Mouse (Mus musculus): Measurements from ENCODE around the gene Pank4. TPM values are rescaled to one million over a fixed set of nuclear protein-coding genes. Genes with fewer than 3 reads are reported as not detected.

The Pank4 gene
- total RNA-seq, 2 experiments from 2014 or later, result 40.9 to 42.8 TPM

Other genes starting within 250 kb of the Pank4 start
- gene Ttc34, start 126.7 kb upstream of the Pank4 start, total RNA-seq (2021), result under 1 TPM in 1 of 2 experiments, not detected in 1; 0.14 TPM
- gene Mmel1, start 94.5 kb upstream of the Pank4 start, total RNA-seq (2021), result under 1 TPM; 0.22 to 0.33 TPM
- 10 to 100 TPM; 80.9 to 83.5 TPM for gene Fam213b, start 65.0 kb upstream of the Pank4 start, total RNA-seq (2021)
- gene Tnfrsf14, start 35.6 kb upstream of the Pank4 start, total RNA-seq (2021), result 1 to 10 TPM; 5.1 to 6.0 TPM
- gene Hes5, start 3.2 kb upstream of the Pank4 start, total RNA-seq (2021), result not detected
- gene Plch2, start 92.7 kb downstream of the Pank4 start, total RNA-seq (2021), result not detected
- 10 to 100 TPM; 19.4 to 23.1 TPM for gene Pex10, start 102.9 kb downstream of the Pank4 start, total RNA-seq (2021)
- 10 to 100 TPM; 67.0 to 72.9 TPM for gene Rer1, start 122.3 kb downstream of the Pank4 start, total RNA-seq (2021)
- 1 to 10 TPM in 1 of 2 experiments, under 1 TPM in 1; 0.89 to 1.7 TPM for gene Morn1, start 122.5 kb downstream of the Pank4 start, total RNA-seq (2021)

Measured in heart, postnatal 36 days (tissue).